Mouse (Mus musculus) MN1 (cell line): ENCODE data around the gene Igflr1.
A peak's percentile ranks its signal among the peaks of the same experiment; 100 is the strongest.

Experiments used
- DNase-seq: peaks from one replicate; pipeline ENCODE4 v3.0.0-alpha.2; 2016; ENCODE audit warnings: low spot score

Gene Igflr1

GRCm38 (mm10) chr7:30553810-30554584 lies 11.2 kb upstream of the Igflr1 start:
- no peak for DNase-seq

- DNase-seq: peak; percentile 40
Measured at GRCm38 (mm10) chr7:30556894-30557536, 8.2 kb upstream of the Igflr1 start.

- peak; percentile 37 for DNase-seq
Measured at GRCm38 (mm10) chr7:30557901-30558514, 7.2 kb upstream of the Igflr1 start.

- DNase-seq: peak; percentile 31
Measured at GRCm38 (mm10) chr7:30558656-30559442, 6.4 kb upstream of the Igflr1 start.

- peak; percentile 95 for DNase-seq
Measured at GRCm38 (mm10) chr7:30559443-30559954, 5.7 kb upstream of the Igflr1 start, which contains the start of gene Lin37. Lin37 (minus strand) TSS chr7:30559838.

- no peak for DNase-seq
Measured at GRCm38 (mm10) chr7:30560296-30560695, 4.9 kb upstream of the Igflr1 start.

- DNase-seq: peak; percentile 17
Measured at GRCm38 (mm10) chr7:30562526-30563116, 2.6 kb upstream of the Igflr1 start.

- DNase-seq: peak; percentile 97
Measured at GRCm38 (mm10) chr7:30563117-30563905, 1.9 kb upstream of the Igflr1 start, which contains the start of the genes U2af1l4, Gm49396 and Psenen. U2af1l4 (plus strand) TSS chr7:30563301. Gm49396 (plus strand) TSS chr7:30563344. Psenen (minus strand) TSS chr7:30563627.

GRCm38 (mm10) chr7:30563906-30564280 lies 1.3 kb upstream of the Igflr1 start:
- DNase-seq: no peak

GRCm38 (mm10) chr7:30566033-30566432 lies 806 bp downstream of the Igflr1 start:
- no peak for DNase-seq

GRCm38 (mm10) chr7:30567555-30567954 lies 2.3 kb downstream of the Igflr1 start:
- DNase-seq: no peak

GRCm38 (mm10) chr7:30572389-30572788 lies 7.2 kb downstream of the Igflr1 start:
- no peak for DNase-seq

GRCm38 (mm10) chr7:30572969-30573368 lies 7.7 kb downstream of the Igflr1 start:
- DNase-seq: peak; percentile 75

GRCm38 (mm10) chr7:30579950-30580349 lies 14.7 kb downstream of the Igflr1 start:
- no peak for DNase-seq

- no peak for DNase-seq
Measured at GRCm38 (mm10) chr7:30581547-30581946, 16.3 kb downstream of the Igflr1 start.

- DNase-seq: no peak
Measured at GRCm38 (mm10) chr7:30584339-30584738, 19.1 kb downstream of the Igflr1 start.

- no peak for DNase-seq
Measured at GRCm38 (mm10) chr7:30585170-30585569, 19.9 kb downstream of the Igflr1 start.

- DNase-seq: no peak
Measured at GRCm38 (mm10) chr7:30586455-30587020, 21.3 kb downstream of the Igflr1 start.

GRCm38 (mm10) chr7:30587842-30588667 lies 22.8 kb downstream of the Igflr1 start:
- peak; percentile 44 for DNase-seq
